Mouse (Mus musculus): ENCODE results near the gene Pou3f1.

The Pou3f1 gene

DNA sequence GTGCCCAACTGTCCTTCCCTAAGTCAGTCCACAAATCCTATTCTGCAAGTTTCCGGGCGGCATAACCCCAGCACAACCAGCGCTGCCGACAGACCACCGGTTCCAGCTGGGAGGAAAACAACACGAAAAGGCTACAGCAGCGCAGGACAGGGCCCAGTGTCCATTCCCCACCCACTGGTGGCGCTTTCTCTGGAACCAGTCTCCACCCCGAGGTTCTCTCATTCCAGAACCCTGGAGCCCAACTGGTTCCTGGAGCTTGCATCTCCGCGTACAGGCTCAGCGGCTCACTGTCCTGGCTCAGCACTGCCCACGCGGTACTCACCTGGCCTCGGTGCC lies at the start of gene Pou3f1:
Pou3f1 (plus strand) TSS at position 290 of the 336 bp plus-strand sequence.
- DNase-seq = no peak

DNA sequence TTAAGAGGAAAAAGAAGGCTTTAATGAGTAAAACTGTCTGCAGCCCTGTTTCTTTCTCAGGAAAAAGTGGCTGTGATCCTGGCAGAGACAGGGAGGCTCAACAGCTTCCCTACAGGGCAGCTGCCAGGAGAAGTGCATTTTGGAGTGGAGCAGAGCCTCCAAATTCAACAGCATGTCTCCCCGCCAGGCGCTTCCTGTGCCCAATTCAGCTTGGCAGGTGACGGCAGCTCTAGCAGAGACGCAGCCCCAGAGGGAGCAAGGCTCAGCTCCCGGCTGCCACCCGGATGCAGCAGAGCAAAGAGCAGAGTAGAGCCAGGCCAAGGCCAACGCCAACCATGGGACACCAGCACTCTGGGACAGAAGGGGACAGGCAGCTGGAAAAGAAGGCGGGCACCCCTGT lies 49.4 kb upstream of the Pou3f1 start:
- no peak for DNase-seq

DNA sequence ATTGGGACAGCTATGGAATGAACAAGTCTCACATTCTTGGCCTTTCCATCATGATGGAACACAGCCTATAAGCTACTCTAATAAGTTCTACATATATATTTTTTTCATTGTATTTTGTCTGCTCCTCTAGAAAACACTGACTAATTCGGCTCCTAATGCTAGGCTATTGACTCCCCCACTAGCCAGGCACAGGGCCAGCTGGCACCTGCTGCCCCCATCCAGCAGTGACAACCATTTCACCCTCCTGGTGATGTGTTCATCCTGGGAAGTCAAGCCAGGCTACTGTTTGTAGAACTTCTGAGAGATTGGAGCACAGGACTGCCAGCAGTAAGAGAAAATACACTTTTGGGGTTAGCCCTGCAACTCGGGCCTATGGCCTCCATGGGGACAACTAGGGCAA lies 46.5 kb upstream of the Pou3f1 start:
- no peak for DNase-seq

DNA sequence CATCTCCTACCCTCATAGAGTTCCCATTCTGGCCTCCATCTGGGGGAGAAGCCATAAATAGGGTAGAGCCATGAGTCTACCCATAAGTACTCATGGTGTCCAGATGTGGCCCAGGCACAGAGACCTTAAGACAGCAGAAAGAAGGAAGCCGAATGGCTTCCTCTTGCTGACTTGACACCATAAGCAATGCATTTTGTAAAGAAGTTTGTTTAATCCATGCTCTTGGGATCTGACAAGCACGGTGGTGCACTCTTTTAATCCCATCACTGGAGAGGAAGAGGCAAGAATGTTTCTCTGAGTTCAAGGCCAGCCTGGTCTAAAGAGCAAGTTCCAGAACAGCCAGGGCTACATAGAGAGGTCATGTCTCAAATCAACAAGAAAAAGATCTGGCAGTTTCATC lies 45.9 kb upstream of the Pou3f1 start, which contains the start of gene 3100002H09Rik:
3100002H09Rik (minus strand) TSS at position 101 of the 400 bp plus-strand sequence.
- no peak for DNase-seq

DNA sequence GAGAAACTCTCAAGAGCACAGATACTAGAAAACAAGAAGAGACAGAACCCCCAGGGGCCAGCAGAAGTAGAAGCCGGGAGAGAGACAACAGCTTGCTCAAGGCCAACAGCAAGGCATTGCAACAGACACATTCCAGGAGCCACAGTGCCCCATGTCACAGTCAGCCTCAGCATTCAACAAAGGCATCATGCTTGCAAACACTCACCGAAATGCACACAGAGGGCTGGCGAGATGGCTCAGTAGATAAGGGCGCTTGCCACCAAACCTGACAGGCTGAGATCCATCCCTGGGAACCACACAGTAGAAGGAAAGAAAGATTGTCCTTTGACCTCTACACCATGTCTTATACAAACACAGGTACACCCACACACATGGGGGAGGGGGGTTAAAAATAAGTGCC lies 44.8 kb upstream of the Pou3f1 start:
- no peak for DNase-seq

DNA sequence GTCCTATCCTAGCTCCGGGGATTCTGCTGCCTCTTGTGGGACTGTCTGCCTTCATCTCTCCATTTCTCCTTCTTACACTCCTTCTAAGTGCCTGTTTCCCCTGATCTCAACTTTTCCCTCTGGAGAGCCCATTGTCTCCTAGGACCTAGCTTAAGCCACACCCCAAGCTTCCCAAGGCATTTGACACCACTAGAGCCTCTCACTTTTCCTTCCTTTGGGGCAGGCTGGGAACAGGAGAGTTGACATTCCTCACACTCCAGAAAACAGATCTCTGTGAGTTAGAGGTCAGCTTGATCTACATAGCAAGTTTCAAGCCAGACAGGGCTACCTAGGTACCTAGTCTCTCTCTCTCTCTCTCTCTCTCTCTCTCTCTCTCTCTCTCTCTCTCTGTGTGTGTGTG lies 42.4 kb upstream of the Pou3f1 start:
- DNase-seq = no peak

DNA sequence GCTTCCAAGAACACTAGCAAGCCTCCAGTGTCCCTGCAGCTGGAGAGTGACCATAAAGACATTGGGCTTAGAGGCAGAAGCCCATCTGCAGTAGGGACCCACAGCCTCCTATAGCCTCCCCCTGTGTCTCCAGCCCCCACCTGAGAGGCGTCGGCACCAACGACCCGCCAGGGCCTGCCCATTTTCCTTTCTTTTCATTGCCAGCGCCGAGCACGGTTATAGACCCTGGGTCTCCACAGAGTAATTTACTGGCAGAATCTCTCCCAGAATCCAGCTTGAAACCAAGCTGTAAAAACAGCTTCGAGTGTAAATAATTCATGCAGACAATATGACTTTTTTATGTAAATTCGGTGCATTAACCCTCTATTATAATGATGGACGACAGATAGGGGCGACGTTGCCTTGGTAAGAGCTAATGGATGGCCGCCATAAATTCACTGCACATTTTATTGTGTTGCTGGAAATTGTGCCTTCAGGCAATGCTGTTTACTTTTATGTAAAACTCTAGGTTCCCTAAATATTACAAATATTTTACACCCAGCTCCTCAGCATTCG lies 41.1 kb upstream of the Pou3f1 start:
- no peak for DNase-seq

DNA sequence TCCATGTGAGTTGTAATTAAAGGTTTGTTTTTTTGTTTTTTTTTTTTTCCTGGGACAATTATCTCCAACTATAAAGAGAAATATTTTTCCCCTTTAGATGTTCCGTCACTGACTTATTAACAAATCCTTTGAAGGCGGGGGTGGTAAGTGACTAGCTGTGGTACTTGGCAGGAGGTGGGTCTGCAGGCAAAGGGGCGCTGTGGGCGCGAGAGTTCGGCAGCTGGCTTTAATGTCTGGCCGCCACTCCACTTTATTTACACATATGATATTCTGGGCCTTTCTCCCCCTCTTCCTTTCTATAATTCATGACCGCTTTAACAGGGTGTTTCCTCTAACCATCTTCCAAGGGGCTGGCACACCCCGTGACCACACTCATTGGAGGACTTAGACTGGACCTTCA lies 40.6 kb upstream of the Pou3f1 start:
- DNase-seq = no peak

DNA sequence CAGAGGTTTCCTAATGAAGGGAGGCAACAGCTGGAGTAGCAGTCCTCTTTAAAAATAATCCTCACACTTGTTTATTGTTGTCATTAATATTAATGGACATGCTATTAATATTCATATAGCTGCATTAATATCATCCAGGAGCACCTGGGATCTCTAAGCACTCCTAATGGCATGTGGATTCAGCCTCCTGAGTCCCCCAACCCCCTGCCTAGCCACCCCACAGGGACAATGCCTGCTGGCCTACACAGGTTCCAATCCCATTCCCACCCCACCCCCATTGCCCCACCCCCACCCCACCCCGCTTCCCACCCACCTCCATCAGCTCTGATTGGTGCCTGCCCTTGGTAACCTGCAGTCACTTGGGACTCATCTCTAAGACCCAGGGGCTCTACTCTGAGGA lies 40.0 kb upstream of the Pou3f1 start:
- DNase-seq = no peak

DNA sequence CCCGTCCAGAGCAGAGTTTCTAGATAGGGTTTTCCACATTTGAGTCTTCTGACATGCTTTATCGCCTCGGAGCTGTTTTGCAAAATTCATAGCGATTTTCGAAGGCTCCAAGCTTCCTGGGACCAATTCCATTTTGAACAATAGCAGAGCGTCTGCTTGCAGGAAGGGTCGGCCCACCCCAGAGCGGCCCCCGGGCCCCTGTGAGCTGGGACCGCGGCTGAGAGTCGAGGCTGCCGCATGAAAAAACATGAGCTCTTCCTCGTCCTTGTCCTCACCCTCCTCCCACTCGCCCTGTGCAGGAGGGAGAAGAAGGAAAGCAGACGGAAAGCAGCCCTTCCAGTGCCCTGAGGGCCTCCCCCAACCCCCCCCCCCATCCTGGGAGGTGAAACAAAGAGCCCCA lies 38.0 kb upstream of the Pou3f1 start:
- no peak for DNase-seq

DNA sequence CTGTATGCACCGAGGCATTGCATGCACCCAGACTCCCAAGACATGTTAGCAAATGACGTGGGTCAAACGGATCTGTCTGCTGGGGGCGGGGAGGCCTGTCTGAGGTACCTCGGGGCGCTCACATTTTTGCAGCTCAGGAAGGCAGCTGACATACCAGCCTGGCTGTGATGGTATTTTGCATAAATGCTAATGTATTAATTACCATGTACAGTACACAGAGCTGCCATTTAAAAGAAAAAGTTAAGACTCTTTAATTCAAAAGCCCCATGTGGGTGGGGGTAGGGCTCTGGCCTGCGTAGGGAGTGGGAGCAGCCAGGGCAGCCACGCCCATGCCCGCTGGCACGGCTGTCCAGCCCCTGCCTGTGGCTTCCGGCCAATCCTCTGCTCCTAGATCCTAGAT lies 35.2 kb upstream of the Pou3f1 start:
- DNase-seq = no peak

DNA sequence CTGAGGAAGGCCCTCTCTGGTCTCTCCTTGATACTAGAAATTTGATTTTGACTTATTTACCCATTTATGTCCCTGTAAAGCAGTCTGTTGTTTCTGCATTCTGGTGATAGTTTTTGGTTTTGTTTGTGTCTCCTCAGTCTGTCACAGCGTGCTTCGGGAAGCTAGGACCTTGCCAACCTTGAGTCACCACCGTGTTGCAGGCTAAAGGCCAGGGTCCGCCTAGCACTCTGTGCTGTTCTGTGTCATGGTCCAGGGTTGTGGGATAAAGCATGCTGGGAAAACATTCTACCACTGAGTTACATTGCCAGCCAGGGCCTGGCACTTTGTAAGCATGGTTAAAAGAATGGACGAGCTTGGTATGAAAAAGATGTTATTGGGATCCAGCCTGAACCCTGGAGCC lies 34.0 kb upstream of the Pou3f1 start:
- no peak for DNase-seq

DNA sequence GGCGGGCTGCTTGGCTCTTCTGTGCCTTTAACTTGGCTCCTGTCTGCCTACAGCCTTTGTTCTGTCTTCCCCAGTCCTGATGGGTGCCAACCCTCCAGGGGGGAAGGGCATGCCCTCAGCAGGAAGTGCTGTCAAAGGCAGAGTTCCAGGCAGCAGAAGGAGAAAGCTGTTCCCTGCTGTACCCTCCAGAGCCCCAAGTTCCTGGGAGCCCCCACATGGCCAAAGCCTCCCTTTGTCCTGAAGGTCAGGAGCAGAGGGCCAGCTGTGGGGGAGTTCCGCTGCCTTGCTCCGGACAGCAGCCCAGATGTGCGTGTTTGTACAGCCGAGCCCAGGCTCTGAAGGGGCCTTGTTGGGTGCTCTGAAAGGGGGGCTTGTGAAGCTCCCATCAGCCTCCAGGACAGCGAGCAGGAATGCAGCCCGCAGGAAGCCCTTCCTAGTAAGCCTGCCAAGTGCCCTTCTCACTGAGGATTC lies 32.5 kb upstream of the Pou3f1 start:
- DNase-seq = no peak

DNA sequence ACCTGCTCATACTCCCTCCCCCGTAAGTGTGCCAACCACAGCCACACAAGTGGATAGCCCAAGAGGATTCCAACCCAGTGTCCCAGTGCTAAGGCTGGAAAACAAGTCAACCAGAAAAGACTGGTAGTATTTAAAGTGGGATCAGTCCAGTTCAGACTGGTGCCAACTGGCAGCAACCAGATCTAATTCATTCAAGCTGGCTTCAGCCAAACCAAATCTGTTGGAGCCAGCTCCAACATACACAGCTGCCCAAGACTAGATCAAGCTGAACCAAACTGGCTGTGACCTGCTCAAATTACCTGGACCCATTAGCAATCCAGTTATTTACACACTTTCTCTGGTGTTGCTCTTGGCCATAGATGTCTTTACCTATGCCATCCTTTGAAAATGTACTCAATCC lies 29.8 kb upstream of the Pou3f1 start:
- DNase-seq = no peak

DNA sequence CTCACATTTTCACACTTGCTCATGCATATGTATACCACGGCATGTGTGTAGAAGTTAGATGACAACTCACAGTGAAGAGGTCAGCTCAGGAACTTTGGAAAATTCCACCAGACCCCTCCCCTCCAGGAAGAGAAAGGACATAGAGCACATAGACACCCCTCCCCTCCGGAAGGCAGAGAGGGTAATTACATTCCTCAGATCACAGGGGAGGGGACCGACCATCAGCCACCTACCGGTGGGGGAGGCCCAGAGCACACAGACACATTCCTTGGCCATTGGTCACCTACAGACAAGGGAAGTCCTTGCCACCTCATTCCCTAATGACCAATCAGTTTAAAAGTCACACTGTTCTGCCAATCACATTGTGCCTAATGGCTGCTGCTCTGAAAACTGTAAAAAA lies 25.2 kb upstream of the Pou3f1 start:
- DNase-seq = no peak

DNA sequence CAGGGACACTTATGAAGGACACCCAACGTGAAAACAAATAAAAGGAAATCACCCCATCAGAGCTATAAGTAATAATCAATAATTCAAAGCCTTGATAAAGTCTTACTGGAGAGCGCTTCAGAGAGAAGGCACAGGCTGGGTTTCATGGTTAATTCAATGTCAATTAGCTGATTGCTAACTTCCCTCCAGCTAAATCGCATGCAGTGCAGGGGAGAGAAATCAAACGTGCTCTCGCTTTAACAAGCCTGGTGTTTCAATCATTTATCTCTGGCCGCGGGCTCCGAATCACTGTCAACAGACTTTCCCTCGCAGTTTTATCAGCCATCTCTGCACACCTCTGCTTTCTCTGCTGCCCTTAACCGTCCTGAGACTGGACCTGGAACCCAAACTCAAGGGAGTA lies 23.8 kb upstream of the Pou3f1 start:
- DNase-seq = no peak

DNA sequence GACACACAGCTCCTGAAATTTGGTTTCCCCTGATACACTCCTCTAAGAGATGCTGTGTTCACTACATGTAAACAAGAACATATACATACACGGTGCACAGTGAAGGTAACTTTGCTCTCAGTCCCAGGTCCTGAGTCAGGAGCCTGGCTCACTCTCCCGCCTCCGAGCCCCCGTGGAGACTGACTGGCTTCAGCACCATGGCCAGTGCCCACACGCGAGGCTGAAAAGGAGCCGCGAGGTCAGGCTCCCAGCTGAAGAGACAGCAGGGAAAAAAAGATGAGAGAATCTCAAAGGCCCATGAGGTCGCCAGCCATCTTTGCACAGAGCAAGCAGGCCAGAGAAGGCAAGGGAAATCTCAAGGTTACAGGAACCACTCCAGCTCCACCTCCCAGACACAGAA lies 23.3 kb upstream of the Pou3f1 start:
- no peak for DNase-seq

DNA sequence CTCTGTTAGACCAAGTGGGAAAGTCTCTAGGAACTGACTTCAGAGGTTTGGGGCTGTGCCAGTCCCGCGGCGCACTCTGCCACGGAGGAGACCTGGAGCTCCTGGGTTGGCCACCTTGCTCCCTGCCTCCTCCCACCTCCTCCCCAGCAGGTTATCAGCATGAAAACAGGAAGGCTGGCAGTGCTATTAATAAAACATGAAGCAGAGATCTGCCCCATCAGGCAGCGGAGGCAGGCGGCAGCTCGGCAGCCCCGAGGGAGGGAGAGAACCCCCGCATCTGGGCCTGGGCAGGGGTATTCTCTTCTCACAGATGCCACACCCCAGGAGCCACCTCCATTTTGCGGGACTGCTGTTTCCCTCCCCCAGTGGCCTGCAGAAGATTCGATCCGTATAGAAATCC lies 16.9 kb upstream of the Pou3f1 start:
- DNase-seq = no peak

DNA sequence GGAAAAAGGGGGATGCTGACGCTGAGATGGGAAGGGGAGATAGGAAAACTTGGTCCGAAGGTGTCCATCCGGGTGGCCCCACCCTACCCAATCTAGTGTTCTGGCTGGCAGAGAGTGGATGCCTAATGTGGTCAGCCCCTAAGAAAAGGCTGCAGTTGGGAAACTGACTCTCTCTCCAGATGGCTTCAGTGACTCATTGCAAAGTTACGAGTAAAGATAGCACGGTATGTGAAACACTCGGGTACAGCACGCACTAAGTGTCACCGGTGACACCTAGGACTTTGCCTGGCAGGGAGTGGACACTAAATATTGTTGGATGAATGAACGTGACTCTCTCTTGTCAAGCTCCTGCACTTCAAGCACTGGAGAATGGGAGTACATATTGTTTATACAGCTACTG lies 12.7 kb upstream of the Pou3f1 start:
- DNase-seq = no peak

DNA sequence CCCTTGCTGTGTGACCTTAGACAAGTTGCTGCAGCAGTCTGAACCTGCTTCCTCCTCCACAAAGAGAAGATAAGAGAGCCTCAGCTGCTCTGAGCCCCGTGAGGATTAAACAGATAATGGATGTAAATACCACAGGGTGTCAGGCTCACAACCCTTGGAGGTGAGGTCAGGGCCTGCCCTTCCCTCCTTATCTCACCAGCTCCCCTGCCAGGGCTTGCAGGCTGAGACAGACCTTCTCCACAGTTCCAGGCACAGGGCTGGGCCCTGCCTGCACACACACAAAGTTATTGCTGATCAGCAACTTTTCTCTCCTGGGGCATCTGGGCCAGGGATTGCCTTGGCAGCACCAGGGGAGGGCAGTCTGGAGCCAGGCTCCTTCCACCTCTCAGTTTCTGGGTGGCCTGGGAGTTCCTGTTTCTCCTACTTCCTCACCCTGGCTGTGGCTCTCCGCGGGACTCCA lies 11.6 kb upstream of the Pou3f1 start:
- no peak for DNase-seq

DNA sequence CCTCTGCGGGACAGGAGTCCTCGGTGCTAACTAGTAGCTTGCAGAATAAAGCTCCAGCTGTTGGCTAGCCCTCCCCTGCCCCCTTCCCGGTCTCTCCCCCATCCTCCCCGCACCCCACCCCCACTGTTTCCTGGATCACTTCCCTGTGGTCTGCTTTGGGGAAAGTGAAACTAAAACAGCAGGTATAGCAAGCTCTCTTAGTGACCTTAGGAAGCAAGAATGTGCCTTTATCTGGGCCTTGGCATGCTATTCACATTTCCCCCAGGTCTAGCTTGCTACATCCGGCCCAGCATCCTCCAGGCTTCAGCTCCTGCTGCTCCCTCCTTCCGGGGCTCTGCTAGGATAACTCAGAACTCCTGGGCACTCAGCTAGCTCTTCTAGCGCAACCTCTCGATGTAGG lies 10.0 kb upstream of the Pou3f1 start:
- DNase-seq = no peak

DNA sequence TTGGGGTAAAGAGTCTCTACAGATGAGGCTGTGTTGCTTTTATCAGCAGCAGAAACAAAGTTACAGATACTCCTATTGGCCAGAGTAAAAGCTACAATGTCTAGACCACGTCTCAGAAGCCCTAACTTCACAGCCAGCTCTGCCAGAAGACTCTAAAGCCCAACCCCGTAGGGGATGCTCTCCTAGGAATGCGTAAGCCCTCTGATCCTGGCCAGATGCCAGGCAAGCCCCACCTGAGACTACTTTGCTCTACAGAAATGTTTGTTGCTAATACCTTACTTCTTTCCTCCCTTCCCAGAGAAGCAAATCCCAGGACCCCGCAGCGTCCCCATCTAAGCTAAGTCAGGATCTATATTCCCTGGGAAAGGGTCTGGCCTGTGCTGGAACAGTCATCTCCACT lies 8.7 kb upstream of the Pou3f1 start:
- DNase-seq = no peak

DNA sequence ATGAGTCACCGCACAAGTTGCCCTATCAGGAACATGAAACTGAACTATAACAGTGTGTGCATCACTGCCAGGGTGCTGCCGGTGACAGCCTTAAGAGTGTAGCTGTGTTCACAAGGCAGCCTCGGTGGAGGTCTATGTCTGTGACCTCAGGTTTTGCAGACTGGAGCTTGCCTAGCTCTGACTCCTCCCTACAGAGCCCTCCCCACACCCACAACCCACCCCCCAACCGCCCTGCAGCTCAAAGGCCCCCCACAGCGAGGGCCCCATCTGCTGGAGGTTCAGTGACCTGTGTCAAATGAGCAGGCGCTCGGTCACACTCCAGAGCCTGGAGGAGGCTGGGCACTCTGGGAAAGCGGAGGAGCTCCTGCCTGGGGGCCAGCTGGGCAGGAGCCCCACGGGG lies 3.7 kb upstream of the Pou3f1 start:
- DNase-seq = no peak

DNA sequence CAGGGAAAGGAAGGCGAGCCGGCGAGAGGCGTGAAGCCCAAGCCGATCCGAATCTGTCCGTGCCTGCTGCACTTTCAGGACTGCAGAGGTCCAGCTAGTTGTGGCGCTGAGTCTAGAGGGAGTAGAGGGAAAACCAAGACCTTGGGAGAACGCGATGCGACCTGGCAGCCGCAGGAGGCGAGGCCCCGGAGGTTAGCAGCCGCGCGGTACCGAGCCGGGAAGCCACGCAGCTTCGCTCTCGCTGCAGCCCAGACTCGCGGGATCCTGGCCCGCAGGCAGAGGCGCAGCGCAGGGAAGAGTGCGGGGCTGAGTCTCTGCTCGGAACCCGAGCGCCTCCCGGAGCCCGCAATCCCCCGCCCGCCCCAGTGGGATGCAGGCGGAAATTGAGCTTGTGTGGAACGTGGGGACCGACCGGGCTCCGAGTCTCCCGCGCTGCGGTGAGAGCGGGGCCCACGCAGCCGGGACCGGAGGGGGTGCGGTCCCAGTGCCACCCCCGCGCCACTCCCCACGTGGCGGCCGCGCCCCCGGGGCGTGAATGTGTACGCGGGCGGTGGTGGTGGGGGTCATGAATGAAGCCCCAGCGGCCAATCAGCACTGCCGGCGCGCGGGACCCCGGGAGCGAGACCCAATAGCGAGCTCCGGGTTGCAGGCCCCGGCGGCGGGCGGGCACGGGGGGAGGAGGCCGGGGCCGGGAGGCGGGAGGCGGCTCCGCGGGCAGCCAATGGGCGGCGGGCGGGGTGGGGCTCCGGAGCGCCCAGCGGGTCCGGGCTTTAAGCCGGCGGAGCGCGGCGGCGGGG lies 445 bp downstream of the Pou3f1 start:
- DNase-seq = peak; percentile 69 to 70

DNA sequence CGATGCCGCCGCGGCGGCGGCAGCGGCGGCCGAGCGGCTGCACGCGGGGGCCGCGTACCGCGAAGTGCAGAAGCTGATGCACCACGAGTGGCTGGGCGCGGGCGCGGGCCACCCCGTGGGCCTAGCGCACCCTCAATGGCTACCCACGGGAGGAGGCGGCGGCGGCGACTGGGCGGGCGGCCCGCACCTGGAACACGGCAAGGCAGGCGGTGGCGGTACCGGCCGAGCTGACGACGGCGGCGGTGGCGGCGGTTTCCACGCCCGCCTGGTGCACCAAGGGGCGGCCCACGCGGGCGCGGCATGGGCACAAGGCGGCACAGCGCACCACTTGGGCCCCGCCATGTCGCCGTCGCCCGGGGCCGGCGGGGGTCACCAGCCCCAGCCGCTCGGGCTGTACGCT lies 1.2 kb downstream of the Pou3f1 start:
- DNase-seq = no peak
